Mouse (Mus musculus) cerebellum, postnatal 25 days (tissue): Measurements from ENCODE around the gene Olfr303.
"Not testable (repeated sequence)": the region's sequence is repeated elsewhere in the genome, so short reads cannot be mapped to it uniquely, and the experiment has no call there.

ENCODE experiments used
- DNase-seq, 2 experiments: peaks; one replicate each; pipeline ENCODE4 v3.0.0; 2021; ENCODE audit warnings: mixed read lengths in 2 of 2

Gene Olfr303

DNA sequence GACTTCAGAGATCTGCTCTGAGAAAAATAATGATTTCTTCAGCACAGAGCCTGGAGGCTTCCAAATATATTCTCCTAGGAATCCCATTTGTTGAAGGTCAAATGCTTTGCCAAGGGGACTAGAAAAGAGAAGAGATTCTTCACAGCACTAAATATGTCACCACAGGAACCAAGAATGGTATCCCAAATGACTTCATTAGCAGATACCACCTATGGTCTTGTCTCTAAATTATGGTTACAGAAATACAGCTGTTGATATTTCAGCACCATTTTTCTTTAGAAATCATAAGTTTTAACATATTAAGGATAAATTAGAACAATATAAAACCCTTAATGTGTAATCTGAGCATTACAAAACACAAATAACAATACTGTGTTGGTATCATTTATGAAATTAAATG is at the start of gene Olfr303:
Gene Olfr303 (minus strand): TSS at position 101 of the 400 bp plus-strand sequence.
- DNase-seq = no peak

GRCm38 (mm10) chr7:86403546-86403945 is 6.0 kb upstream of the Olfr303 start, which contains the start of gene Olfr301:
Gene Olfr301 (plus strand): TSS chr7:86403846.
- no peak for DNase-seq

DNA sequence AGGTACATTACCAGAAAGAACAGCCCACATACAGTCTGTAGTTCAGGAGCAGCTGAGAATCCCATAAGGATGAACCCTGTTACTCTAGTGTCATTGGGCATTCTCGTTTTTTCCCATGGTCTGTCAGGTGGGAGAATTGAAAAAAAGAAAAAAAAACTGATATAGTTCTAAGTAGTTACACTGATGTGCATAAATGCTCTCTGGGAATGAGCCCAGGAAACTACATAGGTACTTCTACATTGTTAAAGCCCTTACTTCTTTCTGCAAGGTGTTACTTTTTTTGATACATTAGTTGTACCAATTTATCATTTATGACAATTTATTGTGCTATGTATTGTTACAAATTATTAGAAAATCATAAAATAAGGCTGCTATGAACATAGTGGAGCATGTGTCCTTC is 11.0 kb downstream of the Olfr303 start, which contains the start of gene Olfr304:
Gene Olfr304 (minus strand): TSS at position 101 of the 400 bp plus-strand sequence.
- no peak for DNase-seq

GRCm38 (mm10) chr7:86385769-86386168 is 11.8 kb downstream of the Olfr303 start:
- DNase-seq = no peak

- no peak for DNase-seq
Measured at GRCm38 (mm10) chr7:86366828-86367227, 30.8 kb downstream of the Olfr303 start, which contains the start of gene Olfr305. Gene Olfr305 (minus strand): TSS chr7:86366928.

DNA sequence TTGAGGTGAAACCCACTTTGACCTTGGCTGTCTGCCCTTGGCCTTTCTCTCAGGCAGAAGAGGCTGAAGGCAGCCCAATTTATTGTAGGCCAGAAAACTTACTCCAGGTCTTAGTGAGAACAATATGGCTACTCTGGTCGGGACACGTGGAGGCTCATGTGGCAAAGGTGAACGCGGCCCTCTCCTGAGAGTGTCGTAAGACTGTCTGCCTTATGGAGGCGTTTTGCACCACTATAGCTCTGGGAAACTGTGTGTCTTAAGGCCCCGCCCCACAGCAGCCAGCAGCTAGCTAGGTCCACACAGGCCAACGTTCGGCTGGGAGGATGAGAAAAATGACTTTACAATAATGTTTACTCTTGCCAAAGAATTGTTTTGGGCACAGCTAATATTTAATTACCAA is 51.3 kb downstream of the Olfr303 start:
- not testable (repeated sequence) for DNase-seq

DNA sequence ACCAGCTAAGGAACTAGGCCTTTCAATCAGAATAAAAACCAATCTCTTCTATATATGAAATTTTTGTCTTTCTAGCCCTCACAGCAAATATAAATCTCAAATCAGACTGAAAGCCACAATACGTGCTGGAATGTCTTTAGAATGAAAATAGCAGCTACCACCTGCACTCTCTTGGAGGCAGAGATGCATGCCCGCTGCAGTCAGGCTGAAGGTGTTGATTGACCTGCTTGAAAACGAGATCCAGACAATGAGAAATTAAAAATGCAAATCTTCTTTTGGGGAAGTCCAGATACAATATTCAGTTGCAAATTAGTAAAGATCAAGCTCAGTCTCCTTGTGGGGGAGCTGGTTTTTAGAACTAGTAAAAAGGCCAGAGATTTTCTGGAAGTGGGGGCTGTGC is 53.3 kb downstream of the Olfr303 start:
- no peak for DNase-seq

DNA sequence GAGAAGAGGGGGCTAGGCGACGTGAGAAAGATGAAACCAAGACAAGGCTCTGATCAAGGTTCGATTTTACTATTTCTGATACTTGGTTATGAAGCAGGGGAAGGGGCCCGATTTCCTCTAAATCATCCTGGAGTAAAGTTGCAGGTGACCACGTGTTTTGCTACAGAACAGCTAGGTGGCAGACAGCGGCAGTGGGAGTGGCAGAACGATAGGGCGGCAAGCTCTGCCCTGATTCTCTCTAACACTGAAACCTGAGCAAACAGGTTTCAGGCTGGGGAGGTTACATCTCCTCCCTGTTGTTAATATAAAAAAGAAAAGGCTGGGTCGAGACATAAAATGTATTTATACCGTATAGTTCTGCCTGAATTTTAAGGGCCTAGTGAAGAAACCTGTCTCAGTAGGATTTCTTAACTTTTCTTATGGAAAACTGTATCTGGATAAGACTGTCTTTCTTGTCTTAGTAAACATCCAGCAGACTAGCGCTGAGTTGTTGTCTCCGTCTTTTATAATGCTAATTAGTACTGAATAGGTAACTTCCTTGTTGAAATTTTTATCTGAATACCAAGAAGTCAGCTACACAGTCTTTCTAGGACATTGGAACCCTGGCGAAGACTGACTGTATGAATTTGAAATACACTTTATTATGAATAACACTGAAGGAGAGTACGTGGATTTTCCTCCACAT is 54.6 kb downstream of the Olfr303 start:
- no peak for DNase-seq
